Mouse (Mus musculus): ENCODE results near the gene Ltf. TPM values are rescaled to one million over a fixed set of nuclear protein-coding genes. Genes with fewer than 3 reads are reported as not detected.

The Ltf gene
- not detected in 2 replicates for total RNA-seq (2012; rRNA removed)
- polyA plus RNA-seq (2012; ENCODE audit: insufficient read depth in 1 of 2, insufficient read length in 2 of 2, low read depth in 1 of 2, low replicate concordance in 2 of 2, missing spikeins in 1 of 2): under 1 TPM in 1 of 2 experiments, not detected in 1; 0.11 TPM

DNA sequence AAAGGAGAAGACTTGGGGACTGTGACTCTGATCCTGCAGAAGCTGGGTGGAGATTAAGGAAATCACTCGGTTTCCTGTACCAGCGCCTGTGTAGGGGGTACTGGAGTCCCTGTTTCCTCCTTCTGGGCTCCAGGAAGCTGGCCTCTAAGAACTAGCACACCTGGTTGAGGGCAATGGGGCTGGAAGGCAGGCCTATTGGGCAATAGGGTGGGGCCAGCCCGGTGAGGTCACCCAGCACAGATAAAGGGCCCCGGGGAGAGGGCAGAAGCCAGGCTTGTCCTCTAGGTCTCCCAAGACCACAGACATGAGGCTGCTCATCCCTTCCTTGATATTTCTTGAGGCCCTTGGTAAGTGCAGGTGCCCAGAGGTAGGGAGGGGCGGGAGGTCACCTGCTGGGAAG, at the start of gene Ltf:
TSS of gene Ltf (plus strand) at position 250 of the 400 bp plus-strand sequence.
- no peaks in the 10 kb centered on the region for H3K9me3 ChIP-seq (replicated peaks; ENCODE audit: insufficient read depth, low read length)
- H3K27ac ChIP-seq (ENCODE audit: control insufficient read depth, low read depth, low read length): no peak within 1 kb of the TSS
- no peak within 1 kb of the TSS for H3K9ac ChIP-seq (ENCODE audit: control insufficient read depth, low read depth, low read length, poor library complexity, severe bottlenecking)

DNA sequence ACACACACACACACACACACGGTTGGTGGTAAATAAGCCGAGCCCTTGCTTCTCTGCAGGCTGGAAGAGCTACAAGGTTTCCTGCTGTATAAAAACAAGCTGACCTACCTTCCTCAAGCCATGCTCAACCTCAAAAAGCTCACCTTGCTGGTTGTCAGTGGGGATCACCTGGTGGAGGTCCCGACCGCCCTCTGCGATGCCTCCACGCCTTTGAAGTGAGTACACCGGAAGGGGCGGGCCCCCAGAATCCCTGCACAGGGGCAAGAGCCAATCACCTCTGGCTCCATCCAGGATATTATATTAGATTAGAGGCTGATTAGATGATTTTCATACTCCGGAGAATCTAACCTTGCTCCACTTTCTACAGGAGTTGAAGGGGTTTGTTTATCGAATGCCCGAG, 39.7 kb upstream of the Ltf start:
- Histone ChIP-seq H3K9ac (ENCODE audit: control insufficient read depth, low read depth, low read length, poor library complexity, severe bottlenecking) (no peak overlapping the region), H3K4me3 (ENCODE audit: control insufficient read depth in 1 of 2, insufficient read depth in 1 of 2, low read depth in 2 of 2, low read length in 2 of 2) (no peak overlapping the region), H3K79me2 (ENCODE audit: control insufficient read depth, insufficient read depth, low read length, poor library complexity) (no peaks in the 10 kb centered on the region), H3K36me3 (ENCODE audit: control insufficient read depth in 1 of 2, insufficient read depth in 2 of 2, low read length in 2 of 2) (no peaks in the 10 kb centered on the region), H3K27me3 (ENCODE audit: control insufficient read depth in 1 of 2, insufficient read depth in 2 of 2, low read length in 2 of 2) (no peaks in the 10 kb centered on the region), H3K4me1 (ENCODE audit: control insufficient read depth in 1 of 2, insufficient read depth in 2 of 2, low read length in 2 of 2) (no peaks in the 10 kb centered on the region), H3K27ac (ENCODE audit: control insufficient read depth, low read depth, low read length) (no peak overlapping the region), H3K9me3 (replicated peaks; ENCODE audit: insufficient read depth, low read length) (no peaks in the 10 kb centered on the region)
- DNase-seq (ENCODE audit: low read depth, low spot score): no peak
- no peak for TF ChIP-seq EP300 (IDR thresholded peaks at IDR 0.05; ENCODE audit: low read depth in 1 of 2, low read length in 2 of 2)

More for the DNA sequence above, at the start of gene Ltf:
- Histone ChIP-seq H3K27me3 (ENCODE audit: control insufficient read depth in 1 of 2, insufficient read depth in 2 of 2, low read length in 2 of 2) (no peaks in the 10 kb centered on the region), H3K79me2 (ENCODE audit: control insufficient read depth, insufficient read depth, low read length, poor library complexity) (no peaks in the 10 kb centered on the region), H3K4me3 (ENCODE audit: control insufficient read depth in 1 of 2, insufficient read depth in 1 of 2, low read depth in 2 of 2, low read length in 2 of 2) (no peak within 1 kb of the TSS), H3K36me3 (ENCODE audit: control insufficient read depth in 1 of 2, insufficient read depth in 2 of 2, low read length in 2 of 2) (no peaks in the 10 kb centered on the region), H3K4me1 (ENCODE audit: control insufficient read depth in 1 of 2, insufficient read depth in 2 of 2, low read length in 2 of 2) (no peaks in the 10 kb centered on the region)
- TF ChIP-seq POLR2AphosphoS2 (IDR thresholded peaks at IDR 0.05; ENCODE audit: low read length) (no peak), HCFC1 (IDR thresholded peaks at IDR 0.05; ENCODE audit: low read depth, low read length) (no peak), MYB (IDR thresholded peaks at IDR 0.05; ENCODE audit: low read depth, low read length) (no peak), UBTF (IDR thresholded peaks at IDR 0.05; ENCODE audit: borderline replicate concordance, insufficient read depth, low read depth, low read length) (no peak), POLR2A (IDR thresholded peaks at IDR 0.05; ENCODE audit: control insufficient read depth in 1 of 2, insufficient read depth in 1 of 2, low read depth in 1 of 2, low read length in 2 of 2, poor library complexity in 1 of 2) (no peak), CHD1 (IDR thresholded peaks at IDR 0.05; ENCODE audit: low read depth, low read length) (no peak), MXI1 (IDR thresholded peaks at IDR 0.05; ENCODE audit: low read depth, low read length) (no peak), MYC (IDR thresholded peaks at IDR 0.05; ENCODE audit: low read depth, low read length) (no peak), TCF12 (IDR thresholded peaks at IDR 0.05; ENCODE audit: low read depth, low read length) (no peak), RAD21 (IDR thresholded peaks at IDR 0.05; ENCODE audit: low read depth, low read length) (no peak), GABPA (IDR thresholded peaks at IDR 0.05; ENCODE audit: low read depth, low read length) (no peak), ETS1 (IDR thresholded peaks at IDR 0.05; ENCODE audit: low read depth, low read length) (no peak), TBP (IDR thresholded peaks at IDR 0.05; ENCODE audit: low read depth, low read length) (no peak), RCOR1 (IDR thresholded peaks at IDR 0.05; ENCODE audit: low read depth, low read length) (no peak), JUND (IDR thresholded peaks at IDR 0.05; ENCODE audit: low read depth, low read length) (no peak)
- no peak for DNase-seq (ENCODE audit: low read depth, low spot score)

Data from MEL (cell line).